Mouse (Mus musculus) forebrain, embryonic 11.5 days (tissue): Measurements from ENCODE around the gene Hivep1. TPM values are rescaled to one million over a fixed set of nuclear protein-coding genes. Genes with fewer than 3 reads are reported as not detected.

Experiments
- ATAC-seq: fragments of 200-750 bp; cut with Nextera tagmentation; replicated peaks from 2 replicates; pipeline ENCODE4 v1.8.0; 2017; ENCODE audit warnings: moderate TSS enrichment; ENCODE audit not compliant: low FRiP score
- DNase-seq: peaks from one replicate; pipeline ENCODE4 v3.0.0-alpha.2; 2017; ENCODE audit warnings: low spot score
- H3K27ac ChIP-seq: fragments of 300-500 bp; sonication (generic); 2 replicates; pipeline ENCODE4 v1.5.1; 2014; ENCODE audit warnings: low read depth, low read length
- H3K27me3 ChIP-seq: fragments of 300-500 bp; sonication (generic); 2 replicates; pipeline ENCODE4 v1.6.1; 2014; ENCODE audit warnings: mild to moderate bottlenecking, low read length, mixed read lengths; ENCODE audit not compliant: control insufficient read depth, insufficient read depth
- H3K36me3 ChIP-seq: fragments of 300-500 bp; sonication (generic); 2 replicates; pipeline ENCODE4 v1.6.1; 2014; ENCODE audit warnings: mild to moderate bottlenecking, low read length, moderate library complexity, mixed read lengths; ENCODE audit not compliant: control insufficient read depth, insufficient read depth
- H3K4me1 ChIP-seq: fragments of 300-500 bp; sonication (generic); replicated peaks from 2 replicates; pipeline ENCODE4 v1.6.1; 2014; ENCODE audit warnings: low read length, mixed read lengths; ENCODE audit not compliant: control insufficient read depth, insufficient read depth
- H3K4me2 ChIP-seq: fragments of 300-500 bp; sonication (generic); 2 replicates; pipeline ENCODE4 v1.6.1; 2014; ENCODE audit warnings: low read depth, mild to moderate bottlenecking, low read length, moderate library complexity, mixed read lengths; ENCODE audit not compliant: severe bottlenecking
- H3K4me3 ChIP-seq: fragments of 300-500 bp; sonication (generic); 2 replicates; pipeline ENCODE4 v1.5.1; 2014; ENCODE audit warnings: low read depth, low read length
- H3K9ac ChIP-seq: fragments of 300-500 bp; sonication (generic); 2 replicates; pipeline ENCODE4 v1.6.1; 2014; ENCODE audit warnings: low read length
- H3K9me3 ChIP-seq: fragments of 300-500 bp; sonication (generic); 2 replicates; pipeline ENCODE4 v1.6.1; 2016; ENCODE audit warnings: low read length, mixed read lengths; ENCODE audit not compliant: control insufficient read depth
- WGBS: fragments of 180-500 bp; shearing (Covaris S2); extraction: QIAGEN DNeasy Blood & Tissue Kit; methylation state at CpG from one replicate; pipeline ENCODE4 v1.1.7; 2014; 5-methylcytosine and 5-hydroxymethylcytosine counted together
- polyA plus RNA-seq: library from polyadenylated mRNA; unstranded; fragments of >200 nt; fragmentation: Nextera tagmentation; extraction: Ambion mirVana; gene quantifications from 2 replicates; pipeline ENCODE4 v1.2.1, GENCODE M21; 2014

Gene Hivep1
- polyA plus RNA-seq, 1 experiment from 2014 or later = 16.5 TPM

GRCm38 (mm10) chr13:42195671-42196070, 143.8 kb downstream of the Hivep1 start:
- Histone ChIP-seq H3K27ac (no peak overlapping the region), H3K4me2 (no peak overlapping the region), H3K9ac (no peak overlapping the region), H3K27me3 (no peaks in the 10 kb centered on the region), H3K36me3 (no peaks in the 10 kb centered on the region), H3K9me3 (no peaks in the 10 kb centered on the region), H3K4me1 (no peaks in the 10 kb centered on the region), H3K4me3 (no peak overlapping the region)
- DNase-seq = no peak
- WGBS = 92% methylated on average over 7 of the region's 7 CpGs
- ATAC-seq = no peak

DNA sequence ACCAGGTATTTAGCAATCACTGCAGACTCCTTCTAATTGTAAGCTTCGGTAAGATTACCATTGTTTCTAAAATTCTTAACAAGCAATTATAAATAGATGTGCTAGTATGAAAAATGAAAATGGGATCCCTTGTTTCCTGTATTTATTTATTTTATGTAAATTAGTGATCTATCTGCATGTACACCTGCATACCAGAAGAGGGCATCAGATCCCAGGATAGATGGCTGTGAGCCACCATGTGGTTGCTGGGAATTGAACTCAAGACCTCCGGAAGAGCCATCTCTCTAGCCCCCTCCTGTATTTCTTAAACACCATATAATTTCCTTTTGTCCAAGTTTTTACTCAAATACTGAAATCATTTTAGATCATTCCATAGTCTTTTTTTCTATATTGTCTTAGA, 145.8 kb downstream of the Hivep1 start:
- Histone ChIP-seq H3K9ac (no peak overlapping the region), H3K9me3 (no peaks in the 10 kb centered on the region), H3K4me2 (no peak overlapping the region), H3K27me3 (no peaks in the 10 kb centered on the region), H3K36me3 (no peaks in the 10 kb centered on the region), H3K27ac (no peak overlapping the region), H3K4me1 (no peaks in the 10 kb centered on the region), H3K4me3 (no peak overlapping the region)
- no peak for DNase-seq
- ATAC-seq = no peak
- WGBS = 93% methylated on average over 2 of the region's 2 CpGs

DNA sequence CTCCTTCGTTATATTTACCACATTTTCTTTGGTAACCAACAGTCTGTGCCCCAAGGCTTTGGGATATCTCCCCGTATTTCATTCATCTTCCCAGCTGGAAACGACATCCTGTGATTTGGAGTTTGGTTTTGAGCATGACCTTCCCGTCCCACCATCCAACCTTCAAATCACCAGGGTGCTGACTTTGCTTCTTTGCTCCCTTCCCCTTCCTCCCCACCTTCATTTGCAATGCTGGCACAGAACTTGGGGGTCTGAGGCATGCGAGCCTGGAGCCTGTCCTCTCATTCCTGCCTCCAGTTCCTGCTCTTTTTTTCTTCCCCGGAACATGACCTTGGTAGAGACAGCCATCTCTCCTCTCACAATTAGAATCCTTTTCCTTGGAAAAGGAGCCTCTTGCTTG, 161.7 kb downstream of the Hivep1 start:
- ATAC-seq (no peak), DNase-seq (no peak)
- H3K27me3 ChIP-seq = no peaks in the 10 kb centered on the region
- no peak overlapping the region for H3K4me3 ChIP-seq
- H3K4me1 ChIP-seq = no peaks in the 10 kb centered on the region
- H3K9ac ChIP-seq = no peak overlapping the region
- no peak overlapping the region for H3K4me2 ChIP-seq
- no peaks in the 10 kb centered on the region for H3K36me3 ChIP-seq
- no peaks in the 10 kb centered on the region for H3K9me3 ChIP-seq
- H3K27ac ChIP-seq = no peak overlapping the region
- WGBS = 85% methylated on average over 6 of the region's 6 CpGs

DNA sequence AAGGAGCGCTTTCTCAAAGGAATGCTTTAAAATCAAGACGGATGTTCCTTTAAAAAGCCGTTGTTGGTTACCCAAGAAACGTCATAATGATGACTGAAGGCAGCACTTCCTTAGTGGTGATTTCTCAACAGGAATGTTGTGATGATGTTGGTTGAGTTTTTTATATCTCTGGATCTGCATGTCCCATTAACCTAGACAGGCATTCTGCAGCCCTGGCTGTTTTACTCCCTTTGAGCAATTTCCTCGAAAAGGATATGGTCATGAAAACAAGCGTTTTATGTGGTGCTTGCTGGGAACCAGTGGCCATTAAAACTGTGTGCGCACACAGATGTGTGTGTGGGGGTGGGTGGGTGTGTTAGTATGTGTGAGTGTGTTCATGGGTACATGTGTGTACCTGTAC, 170.6 kb downstream of the Hivep1 start:
- WGBS = 91% methylated on average over 7 of the region's 7 CpGs
- Histone ChIP-seq H3K4me2 (no peak overlapping the region), H3K36me3 (no peaks in the 10 kb centered on the region), H3K4me3 (no peak overlapping the region), H3K27ac (no peak overlapping the region), H3K4me1 (no peaks in the 10 kb centered on the region), H3K27me3 (no peaks in the 10 kb centered on the region), H3K9ac (no peak overlapping the region), H3K9me3 (no peaks in the 10 kb centered on the region)
- DNase-seq = no peak
- ATAC-seq = no peak

- H3K4me3 ChIP-seq = no peak overlapping the region
- no peaks in the 10 kb centered on the region for H3K9me3 ChIP-seq
- no peak overlapping the region for H3K27ac ChIP-seq
- 91% methylated on average over 10 of the region's 10 CpGs for whole genome bisulfite sequencing
- DNase-seq = no peak
- H3K27me3 ChIP-seq = no peaks in the 10 kb centered on the region
- no peaks in the 10 kb centered on the region for H3K4me1 ChIP-seq
- no peak overlapping the region for H3K9ac ChIP-seq
- no peak overlapping the region for H3K4me2 ChIP-seq
- no peaks in the 10 kb centered on the region for H3K36me3 ChIP-seq
- ATAC-seq = no peak
Observed at GRCm38 (mm10) chr13:42228849-42229248, 177.0 kb downstream of the Hivep1 start.

- ATAC-seq (no peak), DNase-seq (no peak)
- no peak overlapping the region for H3K9ac ChIP-seq
- H3K4me1 ChIP-seq = no peaks in the 10 kb centered on the region
- WGBS = 84% methylated on average over 9 of the region's 9 CpGs
- no peak overlapping the region for H3K4me2 ChIP-seq
- H3K4me3 ChIP-seq = no peak overlapping the region
- no peaks in the 10 kb centered on the region for H3K9me3 ChIP-seq
- no peaks in the 10 kb centered on the region for H3K27me3 ChIP-seq
- H3K36me3 ChIP-seq = no peaks in the 10 kb centered on the region
- H3K27ac ChIP-seq = no peak overlapping the region
Observed at GRCm38 (mm10) chr13:42233741-42234419, 182.1 kb downstream of the Hivep1 start.

DNA sequence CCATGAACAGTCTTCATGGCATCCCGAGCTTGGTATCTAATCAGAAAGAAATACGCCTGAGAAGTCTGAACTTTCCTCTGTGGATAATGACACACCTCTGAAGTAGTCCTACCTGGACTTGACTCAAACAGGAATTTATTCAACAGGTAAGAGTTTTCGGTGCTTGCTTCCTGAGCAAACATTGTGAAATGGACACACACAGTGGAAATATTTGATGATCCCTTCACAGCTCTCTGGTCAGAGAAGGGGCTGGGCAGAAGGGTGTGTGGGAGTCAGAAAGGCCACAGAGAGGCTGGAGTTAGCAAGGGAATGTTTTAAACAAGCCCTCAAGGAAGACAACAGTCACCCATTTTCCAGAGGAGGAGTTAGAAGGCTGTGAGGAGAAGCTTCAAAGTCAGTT, 186.7 kb downstream of the Hivep1 start:
- Histone ChIP-seq H3K9ac (no peak overlapping the region), H3K4me2 (no peak overlapping the region), H3K4me3 (no peak overlapping the region), H3K9me3 (no peaks in the 10 kb centered on the region), H3K36me3 (no peaks in the 10 kb centered on the region), H3K27me3 (no peaks in the 10 kb centered on the region), H3K27ac (no peak overlapping the region), H3K4me1 (0 out of 2 replicates have a peak, but pooled peaks cover 2% of the 10 kb centered on the region)
- DNase-seq (no peak), ATAC-seq (no peak)
- 98% methylated on average over 3 of the region's 3 CpGs for WGBS

GRCm38 (mm10) chr13:42242131-42242530, 190.3 kb downstream of the Hivep1 start:
- H3K4me1 ChIP-seq = 0 out of 2 replicates have a peak, but pooled peaks cover 2% of the 10 kb centered on the region
- WGBS = 7% methylated on average over 3 of the region's 3 CpGs
- no peaks in the 10 kb centered on the region for H3K27me3 ChIP-seq
- no peaks in the 10 kb centered on the region for H3K9me3 ChIP-seq
- DNase-seq (no peak), ATAC-seq (no peak)
- no peak overlapping the region for H3K4me3 ChIP-seq
- no peaks in the 10 kb centered on the region for H3K36me3 ChIP-seq
- H3K9ac ChIP-seq = no peak overlapping the region
- no peak overlapping the region for H3K27ac ChIP-seq
- no peak overlapping the region for H3K4me2 ChIP-seq
